Mouse (Mus musculus) midbrain, embryonic 11.5 days (tissue): Measurements from ENCODE around the gene Asap2. TPM values are rescaled to one million over a fixed set of nuclear protein-coding genes. Genes with fewer than 3 reads are reported as not detected.

ENCODE experiments used
- ATAC-seq: fragments of 200-750 bp; cut with Nextera tagmentation; 2 replicates; pipeline ENCODE4 v1.8.0; 2017; ENCODE audit warnings: moderate TSS enrichment, moderate library complexity; ENCODE audit not compliant: low FRiP score
- DNase-seq: peaks from one replicate; pipeline ENCODE4 v3.0.0; 2015; ENCODE audit warnings: low spot score; ENCODE audit errors: missing footprints
- H3K27ac ChIP-seq: fragments of 300-500 bp; sonication (generic); 2 replicates; pipeline ENCODE4 v1.5.1; 2014; ENCODE audit warnings: low read depth, low read length
- H3K27me3 ChIP-seq: fragments of 300-500 bp; sonication (generic); 2 replicates; pipeline ENCODE4 v1.6.1; 2014; ENCODE audit warnings: mild to moderate bottlenecking, low read length, moderate library complexity, mixed read lengths; ENCODE audit not compliant: control insufficient read depth, insufficient read depth
- H3K36me3 ChIP-seq: fragments of 300-500 bp; sonication (generic); 2 replicates; pipeline ENCODE4 v1.6.1; 2014; ENCODE audit warnings: mild to moderate bottlenecking, low read length, moderate library complexity, mixed read lengths; ENCODE audit not compliant: control insufficient read depth, insufficient read depth
- H3K4me1 ChIP-seq: fragments of 300-500 bp; sonication (generic); 2 replicates; pipeline ENCODE4 v1.6.1; 2014; ENCODE audit warnings: low read length; ENCODE audit not compliant: control insufficient read depth, insufficient read depth
- H3K4me2 ChIP-seq: fragments of 300-500 bp; sonication (generic); 2 replicates; pipeline ENCODE4 v1.6.1; 2014; ENCODE audit warnings: mild to moderate bottlenecking, moderate library complexity
- H3K4me3 ChIP-seq: fragments of 300-500 bp; sonication (generic); 2 replicates; pipeline ENCODE4 v1.5.1; 2014; ENCODE audit warnings: low read depth, low read length
- H3K9ac ChIP-seq: fragments of 300-500 bp; sonication (generic); 2 replicates; pipeline ENCODE4 v1.6.1; 2014; ENCODE audit warnings: low read length
- H3K9me3 ChIP-seq: fragments of 300-500 bp; sonication (generic); 2 replicates; pipeline ENCODE4 v1.6.1; 2016; ENCODE audit warnings: low read length; ENCODE audit not compliant: control insufficient read depth
- WGBS: fragments of 180-500 bp; shearing (Covaris S2); extraction: QIAGEN DNeasy Blood & Tissue Kit; methylation state at CpG from one replicate; pipeline ENCODE4 v1.1.7; 2014; 5-methylcytosine and 5-hydroxymethylcytosine counted together
- polyA plus RNA-seq: library from polyadenylated mRNA; unstranded; fragments of >200 nt; fragmentation: Nextera tagmentation; extraction: Ambion mirVana; gene quantifications from 2 replicates; pipeline ENCODE4 v1.2.1, GENCODE M21; 2014

Gene Asap2
- polyA plus RNA-seq, 1 experiment from 2014 or later, result 16.0 TPM

- H3K4me1 ChIP-seq, result peaks cover 8% of the 10 kb centered on the region; the same call in 1 of the 2 replicates
- H3K27ac ChIP-seq, result no peak overlapping the region
- no peaks in the 10 kb centered on the region for H3K27me3 ChIP-seq
- ATAC-seq, result no peak
- no peak for DNase-seq
- H3K4me2 ChIP-seq, result no peak overlapping the region
- no peaks in the 10 kb centered on the region for H3K9me3 ChIP-seq
- H3K36me3 ChIP-seq, result peaks cover 13% of the 10 kb centered on the region
- no peak overlapping the region for H3K9ac ChIP-seq
- no peak overlapping the region for H3K4me3 ChIP-seq
- 92% methylated on average over 11 of the region's 11 CpGs for WGBS
These were observed 218.0 kb downstream of the Asap2 start for GRCm38 (mm10) chr12:21208172-21208795.

GRCm38 (mm10) chr12:21209273-21209672 is 219.0 kb downstream of the Asap2 start:
- H3K4me2 ChIP-seq, result no peak overlapping the region
- no peak for DNase-seq
- ATAC-seq, result no peak
- no peaks in the 10 kb centered on the region for H3K27me3 ChIP-seq
- peaks cover 3% of the 10 kb centered on the region; the same call in 1 of the 2 replicates for H3K4me1 ChIP-seq
- no peak overlapping the region for H3K9ac ChIP-seq
- no peak overlapping the region for H3K27ac ChIP-seq
- no peaks in the 10 kb centered on the region for H3K9me3 ChIP-seq
- WGBS, result 74% methylated on average over 10 of the region's 10 CpGs
- peaks cover 17% of the 10 kb centered on the region for H3K36me3 ChIP-seq
- H3K4me3 ChIP-seq, result no peak overlapping the region

DNA sequence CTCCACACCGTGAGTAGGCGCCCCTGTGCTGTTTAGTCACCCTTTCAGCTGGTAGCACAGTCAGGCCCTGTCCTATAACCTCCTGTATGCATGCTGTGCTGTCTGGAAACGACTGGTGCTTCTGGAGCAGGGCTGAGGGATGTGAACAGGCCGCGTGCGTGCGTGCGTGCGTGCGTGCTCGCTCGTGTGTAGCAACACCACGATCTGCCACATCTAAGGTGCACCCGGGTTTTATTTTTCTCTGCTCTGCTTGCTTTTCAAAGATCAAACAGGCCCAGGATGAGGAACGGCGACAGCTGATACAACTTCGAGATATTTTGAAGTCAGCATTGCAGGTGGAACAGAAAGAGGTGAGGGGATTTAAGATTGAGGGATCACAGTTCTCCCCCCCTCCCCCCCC is 222.6 kb downstream of the Asap2 start:
- DNase-seq (no peak), ATAC-seq (no peak)
- Histone ChIP-seq H3K9me3 (no peaks in the 10 kb centered on the region), H3K4me2 (no peak overlapping the region), H3K27me3 (no peaks in the 10 kb centered on the region), H3K4me3 (no peak overlapping the region), H3K36me3 (peaks cover 11% of the 10 kb centered on the region), H3K27ac (no peak overlapping the region), H3K9ac (no peak overlapping the region), H3K4me1 (no peaks in the 10 kb centered on the region)
- 94% methylated on average over 17 of the region's 17 CpGs for WGBS

GRCm38 (mm10) chr12:21214551-21215165 is 224.4 kb downstream of the Asap2 start:
- 94% methylated on average over 8 of the region's 8 CpGs for WGBS
- Histone ChIP-seq H3K4me2 (no peak overlapping the region), H3K9ac (no peak overlapping the region), H3K27me3 (no peaks in the 10 kb centered on the region), H3K4me1 (no peaks in the 10 kb centered on the region), H3K9me3 (no peaks in the 10 kb centered on the region), H3K4me3 (no peak overlapping the region), H3K27ac (no peak overlapping the region), H3K36me3 (peaks cover 14% of the 10 kb centered on the region)
- DNase-seq (no peak), ATAC-seq (no peak)

DNA sequence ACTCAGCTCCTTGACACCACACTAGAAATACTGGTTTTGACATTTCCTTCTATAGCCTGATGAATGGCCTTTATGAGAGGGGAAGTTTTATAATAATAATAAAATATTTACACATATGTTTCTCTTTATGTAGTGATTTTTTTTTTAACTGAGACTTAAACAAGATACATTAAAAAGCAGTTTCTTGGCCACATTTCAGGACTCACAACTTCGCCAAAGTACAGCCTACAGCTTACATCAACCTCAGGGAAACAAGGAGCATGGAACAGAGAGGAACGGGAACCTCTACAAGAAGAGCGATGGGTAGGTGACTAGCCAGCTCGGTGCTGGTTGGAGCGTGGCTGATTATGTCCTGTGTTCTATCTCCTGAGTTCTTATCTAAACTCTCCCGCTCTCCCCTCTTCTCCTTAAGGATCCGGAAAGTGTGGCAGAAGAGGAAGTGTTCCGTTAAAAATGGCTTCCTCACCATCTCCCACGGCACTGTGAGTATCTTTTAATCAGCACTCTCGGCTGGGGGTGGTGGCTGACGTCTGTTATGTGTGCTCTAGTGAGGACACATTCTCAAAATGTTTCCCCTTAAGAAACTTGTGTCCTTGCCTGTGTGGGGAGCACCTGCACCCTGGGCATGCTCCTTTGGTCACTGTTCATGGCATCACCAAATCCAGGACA is 227.7 kb downstream of the Asap2 start:
- DNase-seq (no peak), ATAC-seq (no peak)
- WGBS, result 87% methylated on average over 11 of the region's 11 CpGs
- H3K9ac ChIP-seq, result no peak overlapping the region
- no peak overlapping the region for H3K4me2 ChIP-seq
- H3K27ac ChIP-seq, result no peak overlapping the region
- no peaks in the 10 kb centered on the region for H3K9me3 ChIP-seq
- no peak overlapping the region for H3K4me3 ChIP-seq
- H3K27me3 ChIP-seq, result no peaks in the 10 kb centered on the region
- H3K36me3 ChIP-seq, result peaks cover 14% of the 10 kb centered on the region
- H3K4me1 ChIP-seq, result no peaks in the 10 kb centered on the region

DNA sequence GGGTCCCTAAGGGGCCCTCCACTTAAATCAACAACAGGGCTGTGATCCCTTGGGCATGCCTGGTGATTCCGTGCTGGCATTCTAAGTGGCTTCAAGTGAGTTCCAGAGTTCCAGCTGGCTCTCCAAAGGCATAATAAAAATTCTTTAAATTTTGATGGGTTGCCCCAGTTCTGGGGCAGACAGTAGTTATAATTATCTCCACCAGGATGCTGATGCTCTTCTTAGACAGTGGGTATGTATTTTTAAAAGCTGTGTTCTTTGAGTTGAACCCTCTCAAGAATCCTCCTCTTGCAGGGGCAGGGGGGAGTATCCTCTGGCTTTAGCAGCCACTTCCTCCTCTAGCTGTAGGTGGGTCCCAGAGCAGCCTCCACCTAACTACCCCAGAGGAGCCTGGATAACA is 230.3 kb downstream of the Asap2 start:
- Histone ChIP-seq H3K36me3 (peaks cover 9% of the 10 kb centered on the region; the same call in 1 of the 2 replicates), H3K27me3 (no peaks in the 10 kb centered on the region), H3K4me2 (no peak overlapping the region), H3K4me1 (no peaks in the 10 kb centered on the region), H3K9me3 (no peaks in the 10 kb centered on the region), H3K27ac (no peak overlapping the region), H3K4me3 (no peak overlapping the region), H3K9ac (no peak overlapping the region)
- 81% methylated on average over 1 of the region's 1 CpGs for WGBS
- ATAC-seq (no peak), DNase-seq (no peak)

GRCm38 (mm10) chr12:21223923-21224322 is 233.7 kb downstream of the Asap2 start:
- H3K36me3 ChIP-seq, result peaks cover 2% of the 10 kb centered on the region; the same call in 1 of the 2 replicates
- WGBS, result 87% methylated on average over 4 of the region's 4 CpGs
- no peak for ATAC-seq
- H3K9me3 ChIP-seq, result no peaks in the 10 kb centered on the region
- no peak overlapping the region for H3K9ac ChIP-seq
- no peak overlapping the region for H3K4me3 ChIP-seq
- H3K4me2 ChIP-seq, result no peak overlapping the region
- no peaks in the 10 kb centered on the region for H3K4me1 ChIP-seq
- DNase-seq, result no peak
- H3K27ac ChIP-seq, result no peak overlapping the region
- no peaks in the 10 kb centered on the region for H3K27me3 ChIP-seq

DNA sequence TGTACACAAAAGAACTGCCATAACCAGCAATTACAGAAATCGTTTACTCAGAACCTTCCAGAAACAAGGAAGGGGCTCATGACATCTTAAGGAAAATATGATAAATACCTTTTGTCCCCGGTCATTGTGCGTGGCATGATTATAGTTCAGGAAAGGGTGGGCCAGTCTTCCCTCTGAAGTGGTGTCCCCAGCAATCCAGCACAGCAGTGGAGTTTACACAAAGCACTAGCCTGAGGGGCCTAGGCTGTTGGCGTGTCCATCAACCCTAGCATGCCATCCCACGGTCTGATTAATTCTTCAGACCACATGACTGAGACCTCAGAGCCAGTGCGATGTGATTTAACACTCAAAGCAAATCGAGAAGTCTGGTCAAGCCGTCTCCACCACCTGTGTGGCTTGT is 235.1 kb downstream of the Asap2 start:
- H3K4me1 ChIP-seq, result no peaks in the 10 kb centered on the region
- no peak overlapping the region for H3K9ac ChIP-seq
- H3K4me2 ChIP-seq, result no peak overlapping the region
- ATAC-seq (no peak), DNase-seq (no peak)
- WGBS, result 85% methylated on average over 8 of the region's 8 CpGs
- no peaks in the 10 kb centered on the region for H3K27me3 ChIP-seq
- H3K36me3 ChIP-seq, result peaks cover 2% of the 10 kb centered on the region; the same call in 1 of the 2 replicates
- no peaks in the 10 kb centered on the region for H3K9me3 ChIP-seq
- H3K27ac ChIP-seq, result no peak overlapping the region
- no peak overlapping the region for H3K4me3 ChIP-seq

DNA sequence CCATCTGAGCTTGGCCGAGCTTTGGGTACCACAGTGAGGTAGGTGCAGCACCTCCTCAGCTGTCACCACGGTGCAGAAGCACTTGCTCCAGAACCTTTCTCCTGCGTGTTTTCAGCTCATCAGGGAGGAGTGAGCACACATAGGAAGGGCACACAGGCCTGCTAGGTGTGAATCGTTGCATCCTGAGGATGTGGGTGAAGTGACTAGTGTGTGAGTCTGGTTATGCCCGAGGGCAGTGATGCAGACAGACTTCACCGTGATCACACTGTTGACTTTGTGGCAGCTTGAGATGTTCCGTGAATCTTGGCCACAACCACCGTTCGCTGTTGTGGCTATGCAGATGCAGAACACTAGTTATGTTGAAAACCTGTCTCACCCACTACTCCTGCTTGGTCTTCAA is 236.1 kb downstream of the Asap2 start:
- no peak overlapping the region for H3K27ac ChIP-seq
- 90% methylated on average over 9 of the region's 9 CpGs for WGBS

More for the DNA sequence above, 236.1 kb downstream of the Asap2 start:
- no peaks in the 10 kb centered on the region for H3K9me3 ChIP-seq
- ATAC-seq (no peak), DNase-seq (no peak)
- no peak overlapping the region for H3K4me2 ChIP-seq
- H3K36me3 ChIP-seq, result peaks cover 2% of the 10 kb centered on the region; the same call in 1 of the 2 replicates
- H3K4me1 ChIP-seq, result no peaks in the 10 kb centered on the region
- no peak overlapping the region for H3K4me3 ChIP-seq
- H3K9ac ChIP-seq, result no peak overlapping the region
- H3K27me3 ChIP-seq, result no peaks in the 10 kb centered on the region
